Mouse (Mus musculus): ENCODE measurements around the gene Rpf2. TPM values are rescaled to one million over a fixed set of nuclear protein-coding genes. Genes with fewer than 3 reads are reported as not detected.

Rpf2 gene
- polyA plus RNA-seq, 1 experiment from 2014 or later: 77.7 TPM

Other genes with a start within 250 kb of the Rpf2 start
- gene Mfsd4b1, start 221.8 kb downstream of the Rpf2 start, polyA plus RNA-seq (2014; fragmentation: Nextera tagmentation; extraction: Ambion mirVana): not detected in 2 replicates
- gene Slc16a10, start 104.8 kb downstream of the Rpf2 start, polyA plus RNA-seq (2014; fragmentation: Nextera tagmentation; extraction: Ambion mirVana): 6.2 and 9.1 TPM in 2 replicates
- 139 and 146 TPM in 2 replicates for gene Gtf3c6, start 11.1 kb upstream of the Rpf2 start, polyA plus RNA-seq (2014; fragmentation: Nextera tagmentation; extraction: Ambion mirVana)
- gene Amd1, start 55.1 kb upstream of the Rpf2 start, polyA plus RNA-seq (2014; fragmentation: Nextera tagmentation; extraction: Ambion mirVana): 94.8 and 108 TPM in 2 replicates
- 8.0 and 9.4 TPM in 2 replicates for gene Cdk19, start 92.5 kb upstream of the Rpf2 start, polyA plus RNA-seq (2014; fragmentation: Nextera tagmentation; extraction: Ambion mirVana)